Mouse (Mus musculus) CD4-positive helper T cell, adult 2 months (primary cell): Measurements from ENCODE around the gene Selenoo.

ENCODE experiments used
- DNase-seq: peaks from one replicate; pipeline ENCODE4 v3.0.0-alpha.2; 2012; ENCODE audit warnings: low read depth, missing footprints, low spot score

Gene Selenoo

DNA sequence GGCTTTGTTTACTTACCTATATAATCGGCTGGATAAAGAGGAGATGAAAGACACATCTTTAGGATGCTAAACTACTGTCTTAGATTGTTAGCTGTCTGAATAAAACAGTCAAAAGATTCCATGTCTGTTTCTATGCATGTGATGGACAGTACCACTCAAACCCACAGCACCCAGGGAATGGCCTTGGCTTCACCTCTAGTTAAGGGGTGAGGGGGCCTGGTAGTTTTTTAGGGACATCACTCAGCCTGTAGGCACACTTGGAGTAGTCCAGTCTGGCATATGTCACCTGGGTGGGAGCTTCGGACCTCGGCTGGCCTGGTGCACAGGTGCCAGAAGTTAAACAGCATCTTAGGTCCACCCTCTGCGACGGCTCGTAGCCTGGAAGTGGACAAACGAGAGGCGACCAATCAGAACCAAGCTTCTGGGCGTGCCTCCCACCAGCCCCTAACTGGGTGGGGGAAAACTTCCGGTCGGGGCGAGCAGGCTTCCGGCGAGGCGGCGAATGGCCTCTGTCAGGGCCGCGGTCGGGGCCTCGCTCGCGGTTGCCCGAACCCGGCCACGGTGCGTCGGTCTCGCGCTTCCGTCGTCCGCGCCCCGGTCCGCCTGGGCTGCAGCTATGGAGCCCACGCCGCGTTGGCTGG lies at the start of gene Selenoo:
TSS of gene Selenoo (plus strand) at position 478 of the 641 bp plus-strand sequence.
- peak; percentile 83 for DNase-seq

DNA sequence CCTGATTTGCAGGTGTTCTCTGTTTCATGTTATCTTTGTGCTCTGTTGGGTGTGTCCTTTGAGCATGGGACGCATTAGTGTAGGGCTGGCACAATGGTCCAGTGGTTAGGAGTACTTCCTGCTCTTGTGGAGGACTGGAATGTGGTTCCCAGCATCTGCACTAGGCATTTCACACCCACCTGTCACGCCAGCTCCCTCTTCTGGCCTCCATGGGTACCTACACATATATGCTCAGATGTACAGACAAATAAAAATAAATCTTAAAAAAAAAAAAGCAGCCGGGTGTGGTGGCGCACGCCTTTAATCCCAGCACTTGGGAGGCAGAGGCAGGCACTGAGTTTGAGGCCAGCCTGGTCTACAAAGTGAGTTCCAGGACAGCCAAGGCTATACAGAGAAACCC lies 44.5 kb upstream of the Selenoo start:
- DNase-seq, result no peak

DNA sequence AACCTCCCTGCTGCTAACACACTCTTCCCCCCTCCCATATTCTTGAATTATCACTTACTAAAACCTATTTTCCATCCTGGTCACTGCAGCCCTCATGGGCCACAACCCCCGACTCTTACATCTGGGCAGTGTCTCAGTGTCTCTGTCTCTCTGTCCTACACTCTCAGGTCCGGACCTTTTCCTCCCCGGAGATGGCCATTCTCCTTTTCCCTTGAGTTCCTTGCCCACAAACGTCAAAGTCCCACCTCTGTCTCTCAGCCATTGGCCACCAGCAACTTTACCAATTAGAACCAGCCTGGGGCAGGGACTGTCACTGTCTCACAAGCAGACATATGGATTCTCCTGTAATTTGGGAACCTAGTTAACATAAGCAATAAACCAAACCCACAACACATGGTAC lies 42.5 kb upstream of the Selenoo start:
- DNase-seq, result no peak

DNA sequence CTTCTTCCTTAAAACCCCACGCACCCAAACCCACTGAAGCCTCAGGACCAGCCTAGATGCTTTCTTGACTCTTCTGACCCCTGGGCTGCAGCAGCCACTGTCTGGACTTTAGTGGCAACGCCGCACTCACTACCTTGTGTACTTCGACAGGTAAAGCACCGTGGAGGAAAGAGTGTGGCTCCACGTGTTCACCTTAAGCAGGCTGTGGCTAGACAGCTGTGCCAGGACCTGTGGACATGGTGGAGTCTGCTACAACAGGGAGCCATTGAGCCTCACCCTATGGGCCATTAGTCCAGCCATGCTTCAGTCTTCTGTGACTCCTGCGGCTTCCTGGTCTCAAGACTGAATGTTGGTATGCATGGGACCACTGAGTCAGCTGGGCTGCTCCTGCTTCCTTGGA lies 34.2 kb upstream of the Selenoo start:
- DNase-seq, result no peak

DNA sequence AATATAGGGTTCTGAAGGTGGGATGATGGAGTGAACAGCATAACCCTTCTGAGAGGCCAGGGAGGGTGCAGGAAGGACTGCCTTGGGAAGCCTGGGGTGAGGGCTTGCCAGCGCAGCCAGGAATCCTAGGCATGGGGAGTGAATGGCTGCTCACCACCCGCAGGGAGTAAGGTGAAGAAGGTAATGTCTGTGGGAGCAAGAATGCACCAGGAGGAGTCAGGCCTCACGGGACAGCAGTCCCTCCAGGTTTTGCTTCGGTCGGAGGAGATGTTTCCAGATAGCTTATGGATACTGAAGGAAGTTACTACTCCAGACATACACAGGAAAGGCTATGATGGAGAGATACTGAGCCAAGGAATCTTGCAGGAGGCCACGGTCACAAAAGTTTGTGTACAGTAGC lies 30.1 kb upstream of the Selenoo start:
- DNase-seq, result no peak

DNA sequence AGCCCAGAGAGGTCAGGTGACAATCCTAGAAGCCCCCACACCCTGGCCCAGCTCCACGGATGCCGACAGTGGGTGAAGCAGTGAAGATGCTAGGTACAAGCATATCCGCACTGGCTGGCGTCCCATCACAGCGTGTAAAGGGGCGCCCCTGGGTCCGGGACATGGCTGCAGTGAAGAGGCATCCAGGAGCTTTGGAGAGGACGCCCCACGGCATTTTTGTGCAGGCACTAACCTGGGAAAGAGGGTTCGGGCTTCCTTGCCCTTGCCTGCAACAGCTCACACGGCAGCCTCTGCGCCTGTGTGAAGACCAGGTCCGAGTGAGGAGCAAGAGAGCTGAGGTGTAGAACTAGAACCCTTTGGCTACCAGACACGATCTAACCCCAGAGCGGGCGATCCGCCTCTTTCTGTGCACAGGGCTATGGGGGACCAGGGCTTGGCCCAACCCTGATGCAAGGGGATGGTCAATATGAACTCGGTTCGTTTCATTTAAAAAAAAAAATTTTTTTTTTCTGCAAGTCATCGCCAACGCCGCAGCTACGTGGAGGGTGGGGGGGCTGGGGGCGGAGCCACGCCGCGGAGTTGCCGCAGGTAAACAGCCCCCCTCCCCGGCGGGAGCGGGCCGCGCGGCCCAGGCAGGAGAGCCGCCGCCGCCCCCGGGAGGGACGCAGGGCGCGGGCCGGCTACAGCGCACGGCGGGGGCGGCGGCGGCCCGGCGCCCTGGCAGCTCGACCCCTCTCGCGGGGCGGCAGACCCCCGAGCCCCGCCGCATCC lies 29.5 kb upstream of the Selenoo start, which contains the start of gene Panx2:
TSS of gene Panx2 (plus strand) at position 574 of the 771 bp plus-strand sequence.
- DNase-seq, result no peak

DNA sequence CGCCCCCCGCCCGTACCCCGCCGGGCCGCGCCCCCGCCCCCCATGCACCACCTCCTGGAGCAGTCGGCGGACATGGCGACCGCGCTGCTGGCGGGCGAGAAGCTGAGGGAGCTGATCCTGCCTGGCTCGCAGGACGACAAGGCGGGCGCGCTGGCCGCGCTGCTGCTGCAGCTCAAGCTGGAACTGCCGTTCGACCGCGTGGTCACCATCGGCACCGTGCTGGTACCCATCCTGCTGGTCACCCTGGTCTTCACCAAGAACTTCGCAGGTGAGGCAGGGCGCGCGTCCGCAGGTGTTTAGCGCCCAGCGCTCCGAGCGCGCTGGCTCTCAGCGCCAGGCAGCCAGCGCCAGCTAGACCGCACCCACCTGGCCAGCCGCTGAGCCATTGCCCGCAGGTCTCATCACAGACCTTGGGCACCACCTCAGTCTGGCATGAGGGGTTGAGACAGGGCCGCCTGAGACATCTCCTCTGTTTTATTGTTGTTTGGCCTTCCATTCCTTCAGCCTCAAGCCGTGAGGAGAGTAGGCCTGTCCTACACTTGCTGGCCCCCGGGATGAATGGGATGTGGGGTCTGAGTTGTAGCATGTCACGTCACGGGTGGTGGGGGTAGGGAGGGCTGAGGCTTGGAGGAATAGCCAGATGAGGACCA lies 28.7 kb upstream of the Selenoo start:
- DNase-seq, result no peak

DNA sequence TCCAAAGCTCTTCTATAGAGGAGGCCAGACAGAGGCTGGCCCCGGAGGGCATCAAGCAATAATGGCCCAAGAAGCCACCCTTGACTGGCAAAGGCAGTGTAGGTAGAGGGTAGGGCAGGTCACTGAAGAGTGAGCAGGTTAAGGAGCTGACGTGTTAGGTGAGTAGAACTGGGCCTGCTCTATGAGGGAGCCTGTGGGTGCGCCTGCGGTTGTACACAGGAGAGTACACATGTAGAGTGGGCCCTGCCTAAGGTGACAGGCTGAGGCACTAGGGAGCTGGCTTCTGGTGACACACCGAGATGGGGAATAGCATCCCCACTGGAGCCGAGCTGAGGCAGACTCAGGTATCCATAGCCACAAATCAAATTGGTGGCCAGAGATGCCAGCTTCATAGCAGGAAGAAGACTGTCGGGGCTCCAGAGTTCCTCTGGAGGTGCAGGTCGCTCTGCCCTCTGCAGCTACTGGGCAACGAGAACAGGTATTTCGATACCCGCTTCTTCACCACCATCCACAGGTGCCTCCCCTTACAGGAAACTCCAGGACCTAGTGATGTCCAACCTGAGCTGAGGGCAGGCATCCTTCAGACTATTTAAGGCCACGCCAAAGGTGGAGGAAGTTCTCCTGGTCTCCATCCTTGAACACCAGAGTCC lies 27.9 kb upstream of the Selenoo start:
- DNase-seq, result no peak

DNA sequence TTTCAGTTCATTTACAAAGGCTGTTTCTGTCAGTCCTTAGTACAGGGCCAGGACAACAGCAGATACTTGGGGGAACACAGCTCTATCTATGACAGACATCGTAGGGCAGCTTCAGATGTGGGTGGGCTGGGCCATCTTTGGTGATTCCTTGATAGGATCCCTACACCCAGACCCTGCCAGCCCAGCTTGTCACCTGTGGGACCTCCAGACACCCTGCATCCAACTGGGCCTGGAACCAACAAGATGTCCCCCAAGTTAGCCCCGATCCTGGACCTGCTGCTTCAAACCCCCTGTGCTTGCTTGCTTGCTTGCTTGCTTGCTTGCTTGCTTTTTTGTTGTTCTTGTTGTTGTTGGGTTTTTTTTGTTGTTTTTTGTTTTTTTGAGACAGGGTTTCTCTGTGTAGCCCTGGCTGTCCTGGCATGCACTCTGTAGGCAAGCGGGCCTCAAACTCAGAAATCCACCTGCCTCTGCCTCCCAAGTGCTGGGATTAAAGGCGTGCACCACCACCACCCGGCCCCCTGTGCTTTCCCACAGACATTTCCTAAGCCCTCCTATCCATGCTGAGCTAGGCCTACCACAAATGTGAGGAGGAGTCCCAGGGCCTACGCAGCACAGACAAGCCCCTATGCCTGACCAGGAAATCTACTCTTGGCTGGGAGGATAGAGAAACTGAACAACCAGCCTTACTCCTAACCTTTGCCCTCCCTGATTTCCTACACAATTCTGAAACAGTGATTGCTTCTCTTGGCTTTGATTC lies 26.9 kb upstream of the Selenoo start:
- DNase-seq, result no peak

DNA sequence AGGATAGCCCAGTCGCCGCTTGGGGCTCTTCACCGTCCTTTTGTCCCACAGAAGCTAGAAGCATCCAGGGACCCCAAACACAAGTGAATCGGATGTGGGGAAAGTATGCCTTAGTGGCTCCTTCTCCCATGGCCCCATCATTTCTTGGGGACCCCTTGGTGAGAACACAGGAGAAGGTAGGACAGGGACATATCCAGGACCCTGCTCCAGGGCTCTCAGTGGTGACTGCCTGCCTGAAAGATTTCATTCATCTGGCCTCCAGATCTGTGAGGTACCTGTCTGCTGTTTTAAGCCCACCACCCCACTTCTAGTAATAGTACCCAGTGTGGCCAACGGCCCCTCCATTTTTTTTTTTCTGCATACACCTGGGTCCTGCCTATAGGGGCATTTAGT lies 26.4 kb upstream of the Selenoo start:
- no peak for DNase-seq

DNA sequence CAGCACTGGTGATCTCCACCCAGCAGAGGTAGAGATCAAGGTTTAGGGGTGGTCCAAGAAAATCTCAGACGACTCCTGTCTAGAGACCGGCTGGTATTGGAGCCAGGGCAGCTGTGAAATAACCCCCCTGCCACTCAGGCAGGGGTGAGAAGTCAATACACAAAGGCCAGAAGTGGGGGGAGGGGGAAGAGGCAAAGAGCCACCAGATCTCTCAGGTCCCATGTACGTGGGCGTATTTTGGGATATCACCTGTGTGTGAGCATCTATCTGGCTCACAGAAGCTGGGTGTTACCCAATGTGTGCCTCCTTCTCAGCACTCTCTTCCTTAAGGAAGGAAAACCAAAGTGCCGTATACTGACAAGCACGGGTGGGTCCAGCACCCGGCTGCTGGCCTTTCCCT lies 25.9 kb upstream of the Selenoo start:
- DNase-seq, result no peak

DNA sequence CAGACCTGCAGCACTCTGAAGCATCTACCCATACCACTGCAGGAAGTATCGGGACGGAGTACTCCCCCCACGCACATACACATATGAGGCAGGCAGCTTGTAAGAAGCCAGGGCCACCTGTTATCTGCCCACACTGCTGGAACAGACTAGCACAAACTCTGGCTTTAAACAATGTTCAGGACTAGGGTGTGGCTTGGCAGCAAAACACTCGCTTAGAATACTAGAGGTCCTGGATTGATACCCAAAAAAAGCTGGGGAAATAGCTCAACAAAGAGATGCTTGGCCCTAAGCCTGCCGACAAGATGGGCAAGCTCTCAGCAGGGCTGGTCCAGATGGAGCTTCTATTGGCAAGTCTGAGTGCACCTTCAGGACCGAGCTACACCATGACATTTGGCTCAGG lies 25.3 kb upstream of the Selenoo start:
- no peak for DNase-seq

DNA sequence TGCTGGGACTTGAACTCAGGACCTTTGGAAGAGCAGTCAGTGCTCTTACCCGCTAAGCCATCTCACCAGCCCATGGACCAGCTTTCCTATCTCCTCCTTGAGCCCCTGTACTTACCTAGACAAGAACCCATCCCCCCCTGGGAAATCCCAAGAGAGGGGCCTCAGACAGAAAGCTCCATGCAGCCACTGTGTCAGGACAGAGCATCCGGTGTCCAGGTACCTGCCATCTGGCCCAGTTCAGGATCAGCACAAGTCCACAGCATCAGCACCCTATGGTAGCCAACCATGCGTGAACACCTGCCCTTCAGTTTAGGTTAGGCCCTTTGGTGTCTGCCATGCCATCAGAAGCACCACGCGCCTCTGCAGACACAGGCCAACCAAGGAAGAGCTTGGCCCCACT lies 24.0 kb upstream of the Selenoo start:
- DNase-seq, result no peak

DNA sequence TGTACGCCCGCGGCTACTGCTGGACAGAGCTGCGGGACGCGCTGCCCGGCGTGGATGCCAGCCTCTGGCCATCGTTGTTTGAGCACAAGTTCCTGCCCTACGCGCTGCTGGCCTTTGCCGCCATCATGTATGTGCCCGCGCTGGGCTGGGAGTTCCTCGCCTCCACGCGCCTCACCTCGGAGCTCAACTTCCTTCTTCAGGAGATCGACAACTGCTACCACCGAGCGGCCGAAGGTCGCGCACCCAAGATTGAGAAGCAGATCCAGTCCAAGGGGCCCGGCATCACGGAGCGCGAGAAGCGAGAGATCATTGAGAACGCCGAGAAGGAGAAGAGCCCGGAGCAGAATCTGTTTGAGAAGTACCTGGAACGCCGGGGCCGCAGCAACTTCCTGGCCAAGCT lies 21.3 kb upstream of the Selenoo start:
- no peak for DNase-seq

DNA sequence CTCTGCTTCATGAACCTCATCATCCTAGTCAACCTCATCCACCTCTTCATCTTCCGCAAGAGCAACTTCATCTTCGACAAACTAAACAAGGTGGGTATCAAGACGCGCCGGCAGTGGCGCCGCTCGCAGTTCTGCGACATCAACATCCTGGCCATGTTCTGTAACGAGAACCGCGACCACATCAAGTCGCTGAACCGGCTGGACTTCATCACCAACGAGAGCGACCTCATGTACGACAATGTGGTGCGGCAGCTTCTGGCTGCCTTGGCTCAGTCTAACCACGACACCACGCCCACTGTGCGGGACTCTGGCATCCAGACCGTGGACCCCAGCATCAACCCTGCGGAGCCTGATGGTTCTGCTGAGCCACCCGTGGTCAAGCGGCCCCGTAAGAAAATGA lies 20.7 kb upstream of the Selenoo start:
- no peak for DNase-seq

DNA sequence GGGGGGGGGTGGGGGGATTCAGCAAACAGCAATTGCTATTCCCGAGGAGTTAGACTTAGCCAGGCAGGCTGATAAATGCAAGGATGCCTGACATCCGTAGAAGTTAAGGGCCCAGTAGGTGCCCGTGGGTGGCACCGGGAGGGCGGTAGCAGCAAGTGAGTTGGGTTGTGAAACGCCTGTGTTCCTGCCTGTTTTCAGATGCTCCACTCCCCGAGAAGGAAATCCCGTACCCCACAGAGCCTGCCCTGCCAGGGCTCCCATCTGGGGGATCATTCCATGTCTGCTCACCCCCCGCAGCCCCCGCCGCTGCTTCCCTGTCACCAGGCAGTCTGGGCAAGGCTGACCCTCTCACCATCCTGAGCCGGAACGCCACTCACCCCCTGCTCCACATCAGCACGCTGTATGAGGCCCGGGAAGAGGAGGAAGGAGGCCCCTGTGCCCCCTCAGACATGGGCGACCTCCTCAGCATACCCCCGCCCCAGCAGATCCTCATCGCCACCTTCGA lies 19.5 kb upstream of the Selenoo start:
- DNase-seq, result no peak

DNA sequence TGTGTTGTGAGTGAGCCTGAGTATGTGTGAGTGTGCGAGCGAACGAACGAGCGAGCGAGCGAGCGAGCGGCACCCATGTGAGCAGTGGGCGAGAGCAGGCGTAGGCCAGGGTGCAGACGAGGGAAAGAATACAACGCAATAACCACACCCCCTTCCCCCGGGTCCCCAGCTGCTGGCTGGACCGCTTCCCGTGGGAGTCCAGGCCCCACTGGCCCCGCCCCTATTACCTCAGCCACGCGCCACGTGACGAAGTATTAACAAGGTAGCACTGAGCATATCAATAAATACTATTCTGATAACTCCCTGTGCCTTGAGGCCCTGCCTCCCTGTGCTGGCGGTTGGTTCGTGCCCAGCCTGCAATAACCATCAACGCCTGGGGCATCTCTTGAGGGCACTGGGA lies 18.3 kb upstream of the Selenoo start:
- no peak for DNase-seq

DNA sequence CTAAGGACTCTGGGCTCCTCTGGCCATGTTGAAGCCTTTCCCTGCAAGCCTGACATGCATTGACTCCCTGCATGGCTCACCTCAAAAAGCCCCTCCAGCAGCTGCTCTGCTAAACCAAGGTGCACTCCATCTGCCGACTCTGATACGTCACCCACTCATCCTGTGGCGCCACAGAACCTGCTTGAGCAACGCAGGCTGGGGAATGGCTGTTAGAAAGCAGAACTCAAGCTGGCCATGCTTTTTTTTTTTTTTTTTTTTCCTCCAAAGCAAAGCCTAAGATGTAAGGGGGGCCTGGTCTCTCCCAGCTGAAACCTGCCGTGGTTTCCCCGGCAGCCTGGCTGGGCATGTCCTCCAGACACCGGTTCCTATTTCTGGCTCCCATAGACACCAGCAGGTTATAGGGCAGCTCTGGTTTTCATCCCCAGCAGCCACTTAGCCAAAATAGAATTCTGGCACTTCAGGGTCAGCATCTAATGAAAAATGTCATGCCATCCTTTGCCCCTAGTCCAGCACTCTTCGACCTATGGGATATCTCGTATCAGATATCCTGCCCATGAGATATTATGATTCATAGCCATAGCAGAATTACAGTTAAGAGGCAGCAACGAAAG lies 14.8 kb upstream of the Selenoo start:
- DNase-seq, result no peak

DNA sequence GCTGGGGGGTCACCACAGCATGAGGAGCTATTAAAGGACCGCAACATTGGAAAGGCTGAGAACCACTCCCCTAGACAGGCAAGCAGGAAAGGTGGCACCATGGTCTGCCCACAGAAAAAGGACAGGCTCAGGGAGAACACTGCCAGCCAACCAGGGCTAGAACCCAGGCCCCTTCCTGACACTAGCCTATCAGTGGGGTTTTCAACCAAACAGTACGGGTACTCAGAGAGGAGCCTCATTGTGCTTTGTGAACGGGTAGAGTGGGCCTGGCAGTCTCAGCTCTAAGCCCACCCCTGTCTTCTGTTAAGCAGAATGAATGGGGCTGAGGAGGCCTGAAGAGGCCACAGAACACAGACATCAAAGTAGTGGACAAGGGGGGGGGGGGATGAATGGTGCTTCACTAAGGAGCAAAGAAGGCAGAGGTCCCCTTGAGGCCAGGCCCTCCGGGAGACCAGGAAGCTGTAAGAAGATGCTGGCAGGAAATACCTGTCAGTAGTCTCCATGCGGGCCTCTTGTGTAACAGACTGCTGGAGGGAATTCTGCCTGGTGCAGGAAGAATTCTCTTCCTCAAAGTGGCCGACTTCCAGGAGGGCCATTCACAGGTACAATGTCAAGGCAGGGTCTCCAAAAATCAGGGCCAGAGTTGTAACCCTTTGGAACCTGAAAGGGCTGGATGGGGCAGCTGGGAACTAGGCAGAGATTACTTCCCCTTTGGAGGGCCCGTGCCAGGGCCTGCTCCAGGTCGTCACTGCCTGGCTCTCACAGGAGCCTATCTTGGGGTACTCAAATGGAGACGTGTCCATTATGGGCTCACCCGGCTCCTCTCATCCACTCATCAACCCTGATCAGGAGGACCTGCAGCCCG lies 14.0 kb upstream of the Selenoo start, which contains the start of gene Trabd:
TSS of gene Trabd (plus strand) at position 512 of the 865 bp plus-strand sequence.
- DNase-seq, result no peak
